ENCODE assay signal across 8 mouse cellular contexts in the genomic region with DNA sequence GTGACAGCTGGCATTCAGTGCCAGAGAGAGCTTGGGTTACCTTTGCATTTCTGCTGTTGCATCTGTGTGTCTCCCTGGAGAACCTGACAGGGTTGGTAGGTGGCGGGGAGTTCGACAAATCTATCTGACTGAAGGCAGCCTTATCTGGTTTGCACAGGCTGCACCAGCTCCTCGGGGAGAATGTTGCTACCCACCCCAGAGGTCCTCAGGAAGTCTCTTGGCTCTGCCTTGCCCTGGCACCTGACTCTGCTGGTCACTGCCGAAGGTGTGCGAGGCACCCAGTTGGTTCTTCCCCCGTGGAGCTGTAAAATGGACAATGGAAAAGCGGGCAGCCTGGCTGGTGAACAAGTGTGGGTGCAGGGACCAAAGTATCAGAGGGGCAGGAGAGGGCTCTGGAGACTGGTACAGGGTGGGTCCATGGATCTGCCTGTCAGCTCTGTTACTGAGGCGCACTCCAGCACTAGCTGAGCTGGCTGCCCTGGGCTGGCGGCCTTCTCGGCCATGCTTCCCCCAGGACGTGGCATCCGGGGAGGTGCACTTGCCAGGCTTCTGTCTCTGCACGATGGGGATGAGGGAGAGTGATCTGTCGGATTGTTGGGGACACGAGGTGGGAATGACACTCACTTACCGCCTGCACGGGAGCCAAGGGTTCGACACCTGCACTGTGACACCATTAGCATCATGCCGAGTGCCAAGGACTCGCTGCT. TPM values are rescaled to one million over a fixed set of nuclear protein-coding genes. Genes with fewer than 3 reads are reported as not detected.
A peak's percentile ranks its signal among the peaks of the same experiment; 100 is the strongest.
DNase-seq lines count a peak whose midpoint lies in the region; ATAC-seq lines count a peak whose summit lies in the region.
"Had no signal": no experiment of that assay in that cellular context is flagged by ENCODE, and none has a peak within 500 bp of the region (broad histone marks: within the 10 kb centered on the region; RNA-seq: fewer than 3 reads in every experiment).

No protein-coding gene starts in this region.

- DNase-seq in MEL-GATA-1-ER (ENCODE audit: extremely low read depth, low read depth): peak; percentile 51
- no peak for DNase-seq in embryonic facial prominence, embryonic 10.5 days (ENCODE audit: low spot score)
- no peak for DNase-seq in urinary bladder, postnatal 25 days (ENCODE audit: low spot score)
- DNase-seq in cerebellum, postnatal 10 days: no peak
- no peak for DNase-seq in adrenal gland, postnatal 25 days

- no peak overlapping the region for H3K4me2 ChIP-seq in hindbrain, embryonic 15.5 days
- H3K4me2 ChIP-seq in midbrain, embryonic 13.5 days (replicated peaks): 0 out of 2 replicates have a peak overlapping the region, but pooled peaks have one; percentile 14

- 56% methylated on average over 20 of the region's 20 CpGs for WGBS in embryonic facial prominence, embryonic 10.5 days
- WGBS in hindbrain, embryonic 15.5 days: 51% methylated on average over 20 of the region's 20 CpGs
- WGBS in midbrain, embryonic 13.5 days: 55% methylated on average over 20 of the region's 20 CpGs

- peaks cover 65% of the 10 kb centered on the region for H3K27me3 ChIP-seq in embryonic facial prominence, embryonic 10.5 days (replicated peaks; ENCODE audit: low read depth, poor library complexity, severe bottlenecking)
- H3K27me3 ChIP-seq in hindbrain, embryonic 15.5 days: peaks cover 5% of the 10 kb centered on the region; the same call in 1 of the 2 replicates
- H3K27me3 ChIP-seq in midbrain, embryonic 13.5 days: peaks cover 27% of the 10 kb centered on the region

- H3K4me3 ChIP-seq in embryonic facial prominence, embryonic 10.5 days: 0 out of 2 replicates have a peak overlapping the region, but pooled peaks have one; percentile 13
- no peak overlapping the region for H3K4me3 ChIP-seq in hindbrain, embryonic 15.5 days
- H3K4me3 ChIP-seq in midbrain, embryonic 13.5 days (replicated peaks): no peak overlapping the region
- H3K4me3 ChIP-seq: kidney, embryonic 15.5 days had no signal

- ATAC-seq in hindbrain, embryonic 15.5 days (ENCODE audit: low FRiP score, low read depth): no peak
- no peak for ATAC-seq in midbrain, embryonic 13.5 days

- H3K9ac ChIP-seq in hindbrain, embryonic 15.5 days: peak overlapping the region; percentile 7; the same call in 1 of the 2 replicates
- no peak overlapping the region; the same call in 1 of the 2 replicates for H3K9ac ChIP-seq in midbrain, embryonic 13.5 days (replicated peaks)
- H3K9ac ChIP-seq: kidney, embryonic 15.5 days had no signal

- H3K36me3 ChIP-seq in embryonic facial prominence, embryonic 10.5 days (replicated peaks): no peaks in the 10 kb centered on the region
- H3K36me3 ChIP-seq in hindbrain, embryonic 15.5 days: no peaks in the 10 kb centered on the region
- H3K36me3 ChIP-seq in midbrain, embryonic 13.5 days: no peaks in the 10 kb centered on the region
- H3K36me3 ChIP-seq: kidney, embryonic 15.5 days had no signal

- H3K9me3 ChIP-seq in embryonic facial prominence, embryonic 10.5 days: no peaks in the 10 kb centered on the region
- no peaks in the 10 kb centered on the region for H3K9me3 ChIP-seq in hindbrain, embryonic 15.5 days
- H3K9me3 ChIP-seq in midbrain, embryonic 13.5 days: no peaks in the 10 kb centered on the region
- H3K9me3 ChIP-seq: kidney, embryonic 15.5 days had no signal

- H3K4me1 ChIP-seq in embryonic facial prominence, embryonic 10.5 days: peaks cover 77% of the 10 kb centered on the region
- peaks cover 64% of the 10 kb centered on the region for H3K4me1 ChIP-seq in hindbrain, embryonic 15.5 days (replicated peaks)
- H3K4me1 ChIP-seq in midbrain, embryonic 13.5 days (replicated peaks): peaks cover 74% of the 10 kb centered on the region

- H3K27ac ChIP-seq in embryonic facial prominence, embryonic 10.5 days (replicated peaks): no peak overlapping the region
- H3K27ac ChIP-seq in hindbrain, embryonic 15.5 days (replicated peaks): no peak overlapping the region
- H3K27ac ChIP-seq in midbrain, embryonic 13.5 days: 0 out of 2 replicates have a peak overlapping the region, but pooled peaks have one; percentile 44

RNA-seq across cellular contexts. Expression of gene Macrod1, which starts 10.9 kb away (rescaled TPM):
- 5.0 and 5.4 TPM in 2 replicates for polyA plus RNA-seq in embryonic facial prominence, embryonic 10.5 days (2016; fragmentation: Nextera tagmentation; extraction: Ambion mirVana)
- polyA plus RNA-seq in hindbrain, embryonic 15.5 days (2015; fragmentation: Nextera tagmentation; extraction: Ambion mirVana): 5.5 and 6.1 TPM in 2 replicates
- 2.9 and 3.0 TPM in 2 replicates for polyA plus RNA-seq in midbrain, embryonic 13.5 days (2015; fragmentation: Nextera tagmentation; extraction: Ambion mirVana)
- 42.7 and 52.1 TPM in 2 replicates for total RNA-seq in adrenal gland, postnatal 25 days (2021)

RNA-seq across cellular contexts. Expression of gene Stip1, which starts 27.7 kb away (rescaled TPM):
- 453 and 489 TPM in 2 replicates for polyA plus RNA-seq in embryonic facial prominence, embryonic 10.5 days (2016; fragmentation: Nextera tagmentation; extraction: Ambion mirVana)
- 218 and 229 TPM in 2 replicates for polyA plus RNA-seq in hindbrain, embryonic 15.5 days (2015; fragmentation: Nextera tagmentation; extraction: Ambion mirVana)
- polyA plus RNA-seq in midbrain, embryonic 13.5 days (2015; fragmentation: Nextera tagmentation; extraction: Ambion mirVana): 258 and 273 TPM in 2 replicates
- 158 and 239 TPM in 2 replicates for total RNA-seq in adrenal gland, postnatal 25 days (2021)

RNA-seq across cellular contexts. Expression of gene Flrt1, which starts 38.0 kb away (rescaled TPM):
- 2.5 and 2.9 TPM in 2 replicates for polyA plus RNA-seq in embryonic facial prominence, embryonic 10.5 days (2016; fragmentation: Nextera tagmentation; extraction: Ambion mirVana)
- 9.8 and 11.1 TPM in 2 replicates for polyA plus RNA-seq in hindbrain, embryonic 15.5 days (2015; fragmentation: Nextera tagmentation; extraction: Ambion mirVana)
- polyA plus RNA-seq in midbrain, embryonic 13.5 days (2015; fragmentation: Nextera tagmentation; extraction: Ambion mirVana): 8.3 and 9.2 TPM in 2 replicates
- total RNA-seq in adrenal gland, postnatal 25 days (2021): 1.6 and 2.0 TPM in 2 replicates

RNA-seq across cellular contexts. Expression of gene Fermt3, which starts 48.2 kb away (rescaled TPM):
- polyA plus RNA-seq in embryonic facial prominence, embryonic 10.5 days (2016; fragmentation: Nextera tagmentation; extraction: Ambion mirVana): 7.1 and 8.0 TPM in 2 replicates
- 4.5 and 5.2 TPM in 2 replicates for polyA plus RNA-seq in hindbrain, embryonic 15.5 days (2015; fragmentation: Nextera tagmentation; extraction: Ambion mirVana)
- polyA plus RNA-seq in midbrain, embryonic 13.5 days (2015; fragmentation: Nextera tagmentation; extraction: Ambion mirVana): 3.9 and 4.8 TPM in 2 replicates
- 4.2 and 4.4 TPM in 2 replicates for total RNA-seq in adrenal gland, postnatal 25 days (2021)
